Mouse (Mus musculus) liver, embryonic 14.5 days (tissue): ENCODE data around the gene Man2a1.

ENCODE experiments used
- CTCF ChIP-seq: IDR thresholded peaks from 2 replicates; pipeline ENCODE4 v1.5.1; 2016; ENCODE audit warnings: antibody characterized with exemption, low read depth, control low read depth
- EP300 ChIP-seq: IDR thresholded peaks from 2 replicates; pipeline ENCODE4 v1.6.1; 2016; ENCODE audit warnings: antibody characterized with exemption, low read depth

- TF ChIP-seq CTCF (no peak), EP300 (no peak)
These were observed 11.8 kb downstream of the Man2a1 start for GRCm38 (mm10) chr17:64612135-64612885.
